Mouse (Mus musculus) intestine, embryonic 16.5 days (tissue): Measurements from ENCODE around the gene Hivep2. TPM values are rescaled to one million over a fixed set of nuclear protein-coding genes. Genes with fewer than 3 reads are reported as not detected.

Experiments used
- ATAC-seq: fragments of 200-750 bp; cut with Nextera tagmentation; 2 replicates; pipeline ENCODE4 v1.8.0; 2017; ENCODE audit warnings: moderate TSS enrichment, moderate library complexity
- H3K27ac ChIP-seq: fragments of 300-500 bp; sonication (generic); 2 replicates; pipeline ENCODE4 v1.5.1; 2014; ENCODE audit warnings: mild to moderate bottlenecking, low read length
- H3K27me3 ChIP-seq: fragments of 300-500 bp; sonication (generic); replicated peaks from 2 replicates; pipeline ENCODE4 v1.6.1; 2014; ENCODE audit warnings: low read length, control low read depth, mixed read lengths; ENCODE audit not compliant: control insufficient read depth, insufficient read depth
- H3K36me3 ChIP-seq: fragments of 300-500 bp; sonication (generic); 2 replicates; pipeline ENCODE4 v1.6.1; 2014; ENCODE audit warnings: low read length, control low read depth; ENCODE audit not compliant: control insufficient read depth, insufficient read depth
- H3K4me1 ChIP-seq: fragments of 300-500 bp; sonication (generic); 2 replicates; pipeline ENCODE4 v1.6.1; 2014; ENCODE audit warnings: low read length, control low read depth, mixed read lengths; ENCODE audit not compliant: control insufficient read depth, insufficient read depth
- H3K4me2 ChIP-seq: fragments of 300-500 bp; sonication (generic); 2 replicates; pipeline ENCODE4 v1.6.1; 2014; ENCODE audit warnings: low read depth, low read length, control low read depth
- H3K4me3 ChIP-seq: fragments of 300-500 bp; sonication (generic); 2 replicates; pipeline ENCODE4 v1.5.1; 2014; ENCODE audit warnings: mild to moderate bottlenecking, low read length
- H3K9ac ChIP-seq: fragments of 300-500 bp; sonication (generic); 2 replicates; pipeline ENCODE4 v1.6.1; 2014; ENCODE audit warnings: low read depth, low read length
- H3K9me3 ChIP-seq: fragments of 300-500 bp; sonication (generic); 2 replicates; pipeline ENCODE4 v1.6.1; 2016; ENCODE audit warnings: low read length, control low read depth; ENCODE audit not compliant: control insufficient read depth
- WGBS: fragments of 180-500 bp; shearing (Covaris S2); extraction: QIAGEN DNeasy Blood & Tissue Kit; methylation state at CpG from one replicate; pipeline ENCODE4 v1.1.7; 2014; 5-methylcytosine and 5-hydroxymethylcytosine counted together
- polyA plus RNA-seq: library from polyadenylated mRNA; unstranded; fragments of >200 nt; fragmentation: Nextera tagmentation; extraction: Ambion mirVana; gene quantifications from 2 replicates; pipeline ENCODE4 v1.2.1, GENCODE M21; 2015

The Hivep2 gene
- polyA plus RNA-seq, 1 experiment from 2014 or later, result 3.4 TPM

DNA sequence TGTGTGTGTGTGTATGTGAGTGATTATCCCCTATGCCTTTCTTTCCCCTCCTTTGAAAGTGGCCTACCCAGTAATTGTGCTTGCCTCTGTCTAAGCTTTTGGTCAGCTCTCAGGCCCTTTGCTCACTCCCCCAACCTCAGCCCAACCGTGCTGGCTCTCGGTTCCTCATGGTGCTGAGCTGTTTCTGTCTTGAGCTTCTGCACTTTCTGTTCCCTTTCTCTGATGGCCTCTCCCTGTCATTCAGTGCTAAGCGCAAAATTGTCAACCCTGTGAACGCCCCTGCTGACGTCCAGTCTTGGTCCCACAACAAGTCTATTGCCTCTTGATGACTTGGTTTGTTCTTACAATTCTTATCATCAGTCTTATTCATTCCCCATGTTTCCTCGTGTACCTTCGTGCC, 19.4 kb upstream of the Hivep2 start:
- Histone ChIP-seq H3K36me3 (no peaks in the 10 kb centered on the region), H3K4me2 (no peak overlapping the region), H3K9me3 (no peaks in the 10 kb centered on the region), H3K4me3 (no peak overlapping the region), H3K4me1 (no peaks in the 10 kb centered on the region), H3K9ac (no peak overlapping the region), H3K27me3 (no peaks in the 10 kb centered on the region), H3K27ac (no peak overlapping the region)
- WGBS, result 68% methylated on average over 7 of the region's 7 CpGs
- ATAC-seq, result peak; percentile 28; the same call in 1 of the 2 replicates

DNA sequence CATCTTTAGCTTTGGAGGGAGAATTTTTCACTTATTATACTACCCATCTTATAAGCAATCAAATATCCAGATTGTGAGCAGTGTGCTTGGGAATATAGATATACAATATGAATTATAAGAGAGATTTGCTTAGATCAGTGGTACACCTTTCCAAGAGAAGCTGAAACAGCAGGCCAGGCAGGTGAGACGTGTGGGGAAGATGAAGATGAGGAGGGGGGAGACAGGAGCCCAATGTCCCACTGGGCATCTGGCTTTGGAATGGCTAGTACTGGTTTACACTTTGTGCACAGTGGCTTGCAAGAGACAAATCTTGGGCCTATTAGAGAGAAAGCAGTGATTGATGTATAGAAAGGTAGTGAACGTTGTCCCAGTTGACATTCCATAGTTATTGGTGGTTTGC, 2.9 kb upstream of the Hivep2 start:
- H3K4me1 ChIP-seq, result peaks cover 2% of the 10 kb centered on the region; the same call in 1 of the 2 replicates
- H3K9me3 ChIP-seq, result no peaks in the 10 kb centered on the region
- no peaks in the 10 kb centered on the region for H3K36me3 ChIP-seq
- no peak overlapping the region for H3K9ac ChIP-seq
- no peak overlapping the region for H3K4me2 ChIP-seq
- no peak overlapping the region for H3K4me3 ChIP-seq
- no peaks in the 10 kb centered on the region for H3K27me3 ChIP-seq
- no peak overlapping the region for H3K27ac ChIP-seq
- no peak for ATAC-seq
- WGBS, result 72% methylated on average over 2 of the region's 2 CpGs

GRCm38 (mm10) chr10:13963908-13964500, 1.9 kb upstream of the Hivep2 start:
- peak overlapping the region; percentile 97; the same call in 1 of the 2 replicates for H3K27ac ChIP-seq
- H3K4me1 ChIP-seq, result peaks cover 8% of the 10 kb centered on the region
- WGBS, result 27% methylated on average over 8 of the region's 8 CpGs
- H3K4me2 ChIP-seq, result peak overlapping the region; percentile 83
- H3K9ac ChIP-seq, result peak overlapping the region; percentile 83
- H3K9me3 ChIP-seq, result no peaks in the 10 kb centered on the region
- peak overlapping the region; percentile 84 for H3K4me3 ChIP-seq
- ATAC-seq, result no peak
- no peaks in the 10 kb centered on the region for H3K27me3 ChIP-seq
- H3K36me3 ChIP-seq, result no peaks in the 10 kb centered on the region

GRCm38 (mm10) chr10:13964501-13965281, 1.2 kb upstream of the Hivep2 start:
- peak overlapping the region; percentile 83 for H3K9ac ChIP-seq
- peak overlapping the region; percentile 97 for H3K27ac ChIP-seq
- no peaks in the 10 kb centered on the region for H3K36me3 ChIP-seq
- under 1% methylated on average over 65 of the region's 65 CpGs for WGBS
- peak; percentile 52 for ATAC-seq
- peak overlapping the region; percentile 84 for H3K4me3 ChIP-seq
- H3K9me3 ChIP-seq, result no peaks in the 10 kb centered on the region
- peaks cover 8% of the 10 kb centered on the region for H3K4me1 ChIP-seq
- no peaks in the 10 kb centered on the region for H3K27me3 ChIP-seq
- H3K4me2 ChIP-seq, result peak overlapping the region; percentile 83

DNA sequence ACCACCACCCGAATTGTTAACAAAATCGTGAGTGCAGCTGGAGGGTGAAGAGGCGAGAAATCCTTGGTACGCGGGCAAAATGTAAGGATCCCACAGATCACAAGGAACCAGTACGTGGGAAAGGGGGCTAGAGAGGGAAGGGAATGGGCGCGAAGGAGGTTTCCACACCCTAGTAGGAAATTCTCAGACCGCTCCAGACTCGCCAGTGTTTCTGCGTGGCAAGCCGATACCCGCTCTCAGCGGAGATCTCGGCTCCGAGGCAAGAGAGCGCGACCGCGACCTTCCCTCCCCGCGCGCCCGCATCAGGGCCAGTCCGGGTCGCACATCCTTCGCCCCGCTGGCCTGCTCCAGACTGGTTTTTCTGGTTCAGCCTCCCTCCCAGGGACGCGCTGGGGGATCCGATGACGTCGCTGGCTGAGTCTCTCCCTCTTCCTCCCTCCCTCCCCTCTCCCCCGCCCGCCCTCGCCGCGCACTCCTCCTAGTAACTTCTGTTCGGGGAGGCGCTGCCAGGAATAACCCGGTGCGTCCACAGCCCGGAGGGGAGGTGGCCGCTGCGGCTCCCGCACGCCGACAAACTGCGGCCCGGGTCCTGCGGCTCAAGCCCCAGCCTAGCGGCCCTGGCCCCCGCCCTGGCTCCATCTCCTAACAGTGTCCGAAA, 430 bp upstream of the Hivep2 start:
- H3K36me3 ChIP-seq, result no peaks in the 10 kb centered on the region
- H3K4me1 ChIP-seq, result peaks cover 8% of the 10 kb centered on the region
- peak overlapping the region; percentile 97 for H3K27ac ChIP-seq
- peak overlapping the region; percentile 84 for H3K4me3 ChIP-seq
- WGBS, result 0% methylated on average over 54 of the region's 54 CpGs
- H3K9ac ChIP-seq, result peak overlapping the region; percentile 83
- ATAC-seq, result peak; percentile 86
- no peaks in the 10 kb centered on the region for H3K9me3 ChIP-seq
- H3K4me2 ChIP-seq, result peak overlapping the region; percentile 83
- H3K27me3 ChIP-seq, result no peaks in the 10 kb centered on the region

DNA sequence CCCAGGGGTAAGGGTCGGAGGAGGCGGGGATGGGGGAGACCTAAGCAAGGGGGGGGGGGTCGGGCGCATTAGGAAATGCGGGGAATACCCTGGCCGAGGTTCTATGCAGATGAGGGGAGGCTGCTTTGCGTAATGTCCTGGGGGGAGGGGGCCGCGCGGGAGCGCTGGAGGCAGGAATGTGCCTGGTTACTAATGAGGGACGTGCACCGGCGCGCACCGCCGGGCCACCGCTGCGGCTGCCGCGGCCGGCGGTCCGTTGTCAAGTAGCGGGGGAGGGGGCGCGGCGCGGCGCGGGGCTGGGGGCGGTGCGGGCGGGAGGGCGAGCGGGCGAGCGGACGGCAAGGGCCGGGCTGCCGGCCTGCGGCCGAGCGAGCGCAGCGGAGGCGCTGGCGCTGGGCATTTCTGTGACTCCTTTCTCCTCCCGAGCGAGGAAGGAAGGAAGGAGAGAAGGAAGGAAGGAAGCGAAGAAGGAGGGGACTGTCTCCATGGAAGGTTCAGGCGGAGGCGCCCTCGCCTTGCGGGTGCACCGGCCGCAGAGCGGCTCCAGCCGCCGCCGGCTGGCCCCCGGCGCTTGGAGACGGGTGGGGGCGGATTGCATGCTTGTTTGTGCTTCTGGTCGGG, 1.1 kb downstream of the Hivep2 start:
- 1% methylated on average over 54 of the region's 66 CpGs for WGBS
- Histone ChIP-seq H3K4me2 (peak overlapping the region; percentile 83), H3K4me3 (peak overlapping the region; percentile 84), H3K27ac (peak overlapping the region; percentile 97), H3K36me3 (no peaks in the 10 kb centered on the region), H3K9me3 (no peaks in the 10 kb centered on the region), H3K4me1 (peaks cover 8% of the 10 kb centered on the region), H3K27me3 (no peaks in the 10 kb centered on the region), H3K9ac (peak overlapping the region; percentile 83)
- ATAC-seq, result peak; percentile 43

GRCm38 (mm10) chr10:13967451-13968233, 1.8 kb downstream of the Hivep2 start:
- peak overlapping the region; percentile 97 for H3K27ac ChIP-seq
- peak overlapping the region; percentile 83 for H3K4me2 ChIP-seq
- no peaks in the 10 kb centered on the region for H3K9me3 ChIP-seq
- peak; percentile 38 for ATAC-seq
- peak overlapping the region; percentile 83 for H3K9ac ChIP-seq
- H3K4me1 ChIP-seq, result peaks cover 8% of the 10 kb centered on the region
- H3K27me3 ChIP-seq, result no peaks in the 10 kb centered on the region
- no peaks in the 10 kb centered on the region for H3K36me3 ChIP-seq
- peak overlapping the region; percentile 84 for H3K4me3 ChIP-seq
- WGBS, result 1% methylated on average over 36 of the region's 36 CpGs

DNA sequence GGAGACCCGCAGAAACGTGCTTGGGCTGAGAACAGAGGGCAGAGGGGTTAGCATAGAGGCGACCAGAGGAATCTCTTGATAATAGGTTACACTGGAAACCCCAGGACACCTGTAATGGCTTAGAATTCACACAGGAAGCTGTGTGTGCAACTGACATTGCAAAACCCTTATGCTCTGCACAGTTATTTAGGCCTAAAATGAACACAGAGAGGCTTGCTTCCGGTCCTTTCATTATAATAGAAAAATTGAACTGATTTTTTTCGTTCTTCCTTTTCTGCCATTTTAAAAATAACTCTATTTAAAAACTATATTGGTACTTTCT, 2.3 kb downstream of the Hivep2 start:
- H3K9ac ChIP-seq, result peak overlapping the region; percentile 83
- peaks cover 8% of the 10 kb centered on the region for H3K4me1 ChIP-seq
- H3K27me3 ChIP-seq, result no peaks in the 10 kb centered on the region
- WGBS, result 15% methylated on average over 5 of the region's 5 CpGs
- no peaks in the 10 kb centered on the region for H3K9me3 ChIP-seq
- peak overlapping the region; percentile 84 for H3K4me3 ChIP-seq
- no peak for ATAC-seq
- no peaks in the 10 kb centered on the region for H3K36me3 ChIP-seq
- H3K4me2 ChIP-seq, result peak overlapping the region; percentile 83
- peak overlapping the region; percentile 97 for H3K27ac ChIP-seq
